Mouse (Mus musculus) embryonic facial prominence, embryonic 11.5 days (tissue): ENCODE data around the gene Ubtd1. TPM values are rescaled to one million over a fixed set of nuclear protein-coding genes. Genes with fewer than 3 reads are reported as not detected.
A peak's percentile ranks its signal among the peaks of the same experiment; 100 is the strongest.

ENCODE experiments used
- ATAC-seq: fragments of 200-750 bp; cut with Nextera tagmentation; replicated peaks from 2 replicates; pipeline ENCODE4 v1.8.0; 2017; ENCODE audit warnings: low read depth; ENCODE audit not compliant: insufficient number of reproducible peaks, low FRiP score, low TSS enrichment
- DNase-seq: peaks from one replicate; pipeline ENCODE4 v3.0.0-alpha.2; 2015; ENCODE audit warnings: low spot score
- H3K27ac ChIP-seq: fragments of 300-500 bp; sonication (generic); replicated peaks from 2 replicates; pipeline ENCODE4 v1.5.1; 2014; ENCODE audit warnings: mild to moderate bottlenecking, low read depth, low read length, control low read depth
- H3K27me3 ChIP-seq: fragments of 300-500 bp; sonication (generic); 2 replicates; pipeline ENCODE4 v1.6.1; 2014; ENCODE audit warnings: mild to moderate bottlenecking, low read length, moderate library complexity, mixed read lengths; ENCODE audit not compliant: control insufficient read depth, insufficient read depth
- H3K36me3 ChIP-seq: fragments of 300-500 bp; sonication (generic); replicated peaks from 2 replicates; pipeline ENCODE4 v1.6.1; 2014; ENCODE audit warnings: low read depth, mild to moderate bottlenecking, low read length, moderate library complexity, mixed read lengths; ENCODE audit not compliant: control insufficient read depth, insufficient read depth
- H3K4me1 ChIP-seq: fragments of 300-500 bp; sonication (generic); 2 replicates; pipeline ENCODE4 v1.6.1; 2014; ENCODE audit warnings: low read length, mixed read lengths; ENCODE audit not compliant: control insufficient read depth, insufficient read depth
- H3K4me2 ChIP-seq: fragments of 300-500 bp; sonication (generic); 2 replicates; pipeline ENCODE4 v1.6.1; 2014; ENCODE audit warnings: low read depth, mild to moderate bottlenecking, control low read depth, low read length, moderate library complexity
- H3K4me3 ChIP-seq: fragments of 300-500 bp; sonication (generic); 2 replicates; pipeline ENCODE4 v1.5.1; 2014; ENCODE audit warnings: low read depth, low read length, control low read depth
- H3K9ac ChIP-seq: fragments of 300-500 bp; sonication (generic); replicated peaks from 2 replicates; pipeline ENCODE4 v1.6.1; 2014; ENCODE audit warnings: mild to moderate bottlenecking, control low read depth, low read length
- H3K9me3 ChIP-seq: fragments of 300-500 bp; sonication (generic); replicated peaks from 2 replicates; pipeline ENCODE4 v1.6.1; 2016; ENCODE audit warnings: mild to moderate bottlenecking, low read length, inconsistent platforms, mixed read lengths; ENCODE audit not compliant: control insufficient read depth
- WGBS: fragments of 180-500 bp; shearing (Covaris S2); extraction: QIAGEN DNeasy Blood & Tissue Kit; methylation state at CpG from one replicate; pipeline ENCODE4 v1.1.7; 2014; 5-methylcytosine and 5-hydroxymethylcytosine counted together
- polyA plus RNA-seq: library from polyadenylated mRNA; unstranded; fragments of >200 nt; fragmentation: Nextera tagmentation; extraction: Ambion mirVana; gene quantifications from 2 replicates; pipeline ENCODE4 v1.2.1, GENCODE M21; 2014

Ubtd1 gene
- polyA plus RNA-seq, 1 experiment from 2014 or later: 7.1 TPM

GRCm38 (mm10) chr19:42033611-42034010, 52.0 kb downstream of the Ubtd1 start:
- Histone ChIP-seq H3K27ac (no peak overlapping the region), H3K9me3 (no peaks in the 10 kb centered on the region), H3K4me3 (no peak overlapping the region), H3K4me1 (peaks cover 2% of the 10 kb centered on the region; the same call in 1 of the 2 replicates), H3K36me3 (no peaks in the 10 kb centered on the region), H3K9ac (no peak overlapping the region), H3K4me2 (no peak overlapping the region), H3K27me3 (no peaks in the 10 kb centered on the region)
- 88% methylated on average over 14 of the region's 14 CpGs for WGBS
- DNase-seq (no peak), ATAC-seq (no peak)

GRCm38 (mm10) chr19:42034146-42034775, 52.7 kb downstream of the Ubtd1 start:
- ATAC-seq (peak; percentile 55; the same call in 1 of the 2 replicates), DNase-seq (no peak)
- WGBS: 64% methylated on average over 9 of the region's 9 CpGs
- no peak overlapping the region for H3K4me2 ChIP-seq
- no peak overlapping the region for H3K27ac ChIP-seq
- H3K4me3 ChIP-seq: no peak overlapping the region
- H3K27me3 ChIP-seq: no peaks in the 10 kb centered on the region
- H3K4me1 ChIP-seq: peaks cover 2% of the 10 kb centered on the region; the same call in 1 of the 2 replicates
- H3K9ac ChIP-seq: no peak overlapping the region
- H3K36me3 ChIP-seq: no peaks in the 10 kb centered on the region
- H3K9me3 ChIP-seq: no peaks in the 10 kb centered on the region

GRCm38 (mm10) chr19:42034881-42035455, 53.4 kb downstream of the Ubtd1 start:
- H3K9me3 ChIP-seq: no peaks in the 10 kb centered on the region
- no peak for DNase-seq
- H3K27ac ChIP-seq: no peak overlapping the region
- no peaks in the 10 kb centered on the region for H3K27me3 ChIP-seq
- H3K4me2 ChIP-seq: no peak overlapping the region
- H3K9ac ChIP-seq: no peak overlapping the region
- no peak overlapping the region for H3K4me3 ChIP-seq
- WGBS: 52% methylated on average over 11 of the region's 11 CpGs
- ATAC-seq: no peak
- peaks cover 2% of the 10 kb centered on the region; the same call in 1 of the 2 replicates for H3K4me1 ChIP-seq
- H3K36me3 ChIP-seq: no peaks in the 10 kb centered on the region

GRCm38 (mm10) chr19:42035456-42036248, 54.1 kb downstream of the Ubtd1 start, which contains the start of gene Ankrd2:
TSS of gene Ankrd2 (plus strand) at chr19:42036000.
- H3K4me2 ChIP-seq: no peak within 1 kb of the TSS
- 67% methylated on average over 19 of the region's 19 CpGs for WGBS
- no peaks in the 10 kb centered on the region for H3K27me3 ChIP-seq
- no peak within 1 kb of the TSS for H3K27ac ChIP-seq
- no peak within 1 kb of the TSS for H3K4me3 ChIP-seq
- ATAC-seq (no peak; the same call in 1 of the 2 replicates), DNase-seq (peak; percentile 88)
- no peak within 1 kb of the TSS for H3K9ac ChIP-seq
- no peaks in the 10 kb centered on the region for H3K36me3 ChIP-seq
- H3K9me3 ChIP-seq: no peaks in the 10 kb centered on the region
- H3K4me1 ChIP-seq: peaks cover 2% of the 10 kb centered on the region; the same call in 1 of the 2 replicates

GRCm38 (mm10) chr19:42036357-42036756, 54.8 kb downstream of the Ubtd1 start:
- Histone ChIP-seq H3K27me3 (no peaks in the 10 kb centered on the region), H3K9me3 (no peaks in the 10 kb centered on the region), H3K4me3 (no peak overlapping the region), H3K9ac (no peak overlapping the region), H3K4me2 (no peak overlapping the region), H3K4me1 (peaks cover 2% of the 10 kb centered on the region; the same call in 1 of the 2 replicates), H3K27ac (no peak overlapping the region), H3K36me3 (no peaks in the 10 kb centered on the region)
- ATAC-seq (no peak), DNase-seq (no peak)
- 79% methylated on average over 3 of the region's 3 CpGs for WGBS

GRCm38 (mm10) chr19:42037167-42037702, 55.7 kb downstream of the Ubtd1 start:
- ATAC-seq: no peak
- DNase-seq: no peak
- peaks cover 2% of the 10 kb centered on the region; the same call in 1 of the 2 replicates for H3K4me1 ChIP-seq
- 71% methylated on average over 11 of the region's 11 CpGs for WGBS
- no peaks in the 10 kb centered on the region for H3K9me3 ChIP-seq
- H3K9ac ChIP-seq: no peak overlapping the region
- H3K36me3 ChIP-seq: no peaks in the 10 kb centered on the region
- H3K27me3 ChIP-seq: no peaks in the 10 kb centered on the region
- H3K27ac ChIP-seq: no peak overlapping the region
- no peak overlapping the region for H3K4me2 ChIP-seq
- no peak overlapping the region for H3K4me3 ChIP-seq

- ATAC-seq (no peak), DNase-seq (no peak)
- Histone ChIP-seq H3K9me3 (no peaks in the 10 kb centered on the region), H3K9ac (no peak overlapping the region), H3K27me3 (no peaks in the 10 kb centered on the region), H3K4me2 (no peak overlapping the region), H3K27ac (no peak overlapping the region), H3K4me1 (peaks cover 2% of the 10 kb centered on the region; the same call in 1 of the 2 replicates), H3K36me3 (no peaks in the 10 kb centered on the region), H3K4me3 (no peak overlapping the region)
- 88% methylated on average over 12 of the region's 12 CpGs for WGBS
Observed at GRCm38 (mm10) chr19:42038310-42038709, 56.7 kb downstream of the Ubtd1 start.
